Mouse (Mus musculus) ES-Bruce4 (cell line): Measurements from ENCODE around the gene Xcl1.

ENCODE experiments used
- CTCF ChIP-seq: IDR thresholded peaks from one replicate; pipeline ENCODE4 v1.8.1; 2011; ENCODE audit warnings: low read depth, low read length
- EP300 ChIP-seq: IDR thresholded peaks from 2 replicates; pipeline ENCODE4 v1.6.1; 2011; ENCODE audit warnings: low read depth, low read length; ENCODE audit not compliant: insufficient read depth
- POLR2A ChIP-seq: IDR thresholded peaks from one replicate; pipeline ENCODE4 v1.8.1; 2011; ENCODE audit warnings: low read length; ENCODE audit not compliant: insufficient read depth

- TF ChIP-seq POLR2A = no peak
- TF ChIP-seq CTCF = no peak
- TF ChIP-seq EP300 = no peak
These were observed 23.8 kb upstream of the Xcl1 start for GRCm38 (mm10) chr1:164959160-164959559.
